In genomic region chr4:44232771-44233712, GRCm38 (mm10) we compare ENCODE assay signal across 8 mouse cellular contexts. TPM values are rescaled to one million over a fixed set of nuclear protein-coding genes. Genes with fewer than 3 reads are reported as not detected.
DNase-seq lines count a peak whose midpoint lies in the region; ATAC-seq lines count a peak whose summit lies in the region.

No protein-coding gene starts in this region.

- H3K9me3 ChIP-seq in intestine, embryonic 16.5 days (ENCODE audit: control insufficient read depth, low read length): no peaks in the 10 kb centered on the region
- H3K9me3 ChIP-seq in limb, embryonic 15.5 days: no peaks in the 10 kb centered on the region
- no peaks in the 10 kb centered on the region for H3K9me3 ChIP-seq in midbrain, embryonic 16.5 days (replicated peaks; ENCODE audit: control insufficient read depth, low read length, poor library complexity, severe bottlenecking)

- DNase-seq in left cerebral cortex, adult 18-20 months (ENCODE audit: low spot score in 2 of 2): peak; percentile 39 to 54
- no peak for DNase-seq in left cerebral cortex, adult 11 months (ENCODE audit: low spot score)
- peak; percentile 77 for DNase-seq in embryo, embryonic 11 days
- DNase-seq in heart, adult 11 months: peak; percentile 95
- peak; percentile 27 to 73 for DNase-seq in spleen, postnatal 4 days (ENCODE audit: low spot score in 2 of 2)

- peak overlapping the region; percentile 83 for H3K4me3 ChIP-seq in intestine, embryonic 16.5 days (ENCODE audit: low read length)
- H3K4me3 ChIP-seq in limb, embryonic 15.5 days: peak overlapping the region; percentile 78
- peak overlapping the region; percentile 88 for H3K4me3 ChIP-seq in midbrain, embryonic 16.5 days (ENCODE audit: low read depth, low read length)

- ATAC-seq in intestine, embryonic 16.5 days: peak; percentile 33
- ATAC-seq in limb, embryonic 15.5 days (ENCODE audit: insufficient number of reproducible peaks, low FRiP score, low TSS enrichment, low read depth): 0 out of 2 replicates have a peak, but pooled peaks have one; percentile 2
- ATAC-seq in midbrain, embryonic 16.5 days: peak; percentile 41

- no peaks in the 10 kb centered on the region for H3K27me3 ChIP-seq in intestine, embryonic 16.5 days (replicated peaks; ENCODE audit: control insufficient read depth, insufficient read depth, low read length)
- H3K27me3 ChIP-seq in limb, embryonic 15.5 days: no peaks in the 10 kb centered on the region
- no peaks in the 10 kb centered on the region for H3K27me3 ChIP-seq in midbrain, embryonic 16.5 days (ENCODE audit: control insufficient read depth, insufficient read depth, low read depth, low read length)

- peak overlapping the region; percentile 87 for H3K4me2 ChIP-seq in intestine, embryonic 16.5 days (ENCODE audit: low read depth, low read length)
- peak overlapping the region; percentile 85 for H3K4me2 ChIP-seq in limb, embryonic 15.5 days
- H3K4me2 ChIP-seq in midbrain, embryonic 16.5 days (ENCODE audit: low read length): peak overlapping the region; percentile 94

- peaks cover 18% of the 10 kb centered on the region for H3K4me1 ChIP-seq in intestine, embryonic 16.5 days (ENCODE audit: control insufficient read depth, insufficient read depth, low read length)
- peaks cover 22% of the 10 kb centered on the region for H3K4me1 ChIP-seq in limb, embryonic 15.5 days
- H3K4me1 ChIP-seq in midbrain, embryonic 16.5 days (ENCODE audit: control insufficient read depth, insufficient read depth, low read length): peaks cover 24% of the 10 kb centered on the region

- 1% methylated on average over 41 of the region's 68 CpGs for WGBS in intestine, embryonic 16.5 days
- WGBS in limb, embryonic 15.5 days: under 1% methylated on average over 30 of the region's 68 CpGs
- WGBS in midbrain, embryonic 16.5 days: 0% methylated on average over 33 of the region's 68 CpGs

- peak overlapping the region; percentile 87 for H3K9ac ChIP-seq in intestine, embryonic 16.5 days (ENCODE audit: low read depth, low read length)
- H3K9ac ChIP-seq in limb, embryonic 15.5 days: peak overlapping the region; percentile 81
- H3K9ac ChIP-seq in midbrain, embryonic 16.5 days (ENCODE audit: low read depth, low read length): peak overlapping the region; percentile 85

- no peaks in the 10 kb centered on the region for H3K36me3 ChIP-seq in intestine, embryonic 16.5 days (ENCODE audit: control insufficient read depth, insufficient read depth, low read length)
- H3K36me3 ChIP-seq in limb, embryonic 15.5 days: no peaks in the 10 kb centered on the region
- no peaks in the 10 kb centered on the region for H3K36me3 ChIP-seq in midbrain, embryonic 16.5 days (ENCODE audit: control insufficient read depth, insufficient read depth, low read length)

- peak overlapping the region; percentile 82 for H3K27ac ChIP-seq in intestine, embryonic 16.5 days (ENCODE audit: low read length)
- H3K27ac ChIP-seq in limb, embryonic 15.5 days: peak overlapping the region; percentile 94
- H3K27ac ChIP-seq in midbrain, embryonic 16.5 days (ENCODE audit: low read length): peak overlapping the region; percentile 87

RNA-seq across cellular contexts. Expression of gene Rnf38, which starts 0.5 kb away (rescaled TPM):
- total RNA-seq in left cerebral cortex, adult 18-20 months (2021): 10 to 100 TPM; 56.1 to 61.6 TPM
- 10.3 and 11.4 TPM in 2 replicates for polyA plus RNA-seq in intestine, embryonic 16.5 days (2015; fragmentation: Nextera tagmentation; extraction: Ambion mirVana)
- 12.1 and 15.6 TPM in 2 replicates for polyA plus RNA-seq in limb, embryonic 15.5 days (2015; fragmentation: Nextera tagmentation; extraction: Ambion mirVana)
- 30.3 and 38.5 TPM in 2 replicates for polyA plus RNA-seq in midbrain, embryonic 16.5 days (2015; fragmentation: Nextera tagmentation; extraction: Ambion mirVana)
